Mouse (Mus musculus): ENCODE measurements around the gene Gm4884.
"Not testable (repeated sequence)": the region's sequence is repeated elsewhere in the genome, so short reads cannot be mapped to it uniquely, and the experiment has no call there.

Gm4884 gene

DNA sequence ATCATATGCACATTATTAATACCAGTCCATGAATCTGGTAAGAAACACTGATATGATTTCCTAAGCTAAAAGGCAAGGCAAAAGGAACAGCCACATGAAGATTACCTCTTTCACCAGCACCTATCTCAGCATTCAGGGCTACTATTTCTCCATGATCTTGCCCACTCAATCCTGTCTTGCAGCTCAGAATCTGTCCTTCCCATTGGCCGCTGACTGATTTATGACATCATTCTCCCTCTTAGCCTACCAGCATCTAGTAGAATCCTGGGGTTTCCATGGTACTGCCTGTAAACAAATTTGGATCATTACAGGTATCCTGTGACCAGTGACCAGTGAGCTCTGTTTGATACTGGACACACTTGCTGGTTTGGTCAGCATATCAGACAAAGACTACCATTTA, at the start of gene Gm4884:
TSS of gene Gm4884 (plus strand) at position 301 of the 400 bp plus-strand sequence.
- not testable (repeated sequence) for DNase-seq (ENCODE audit: inconsistent age in 2 of 2, low spot score in 1 of 2)

- no peak for DNase-seq (ENCODE audit: inconsistent age in 2 of 2, low spot score in 1 of 2)
These were observed 45.3 kb upstream of the Gm4884 start, which contains the start of gene 4930433I11Rik for GRCm38 (mm10) chr7:40987243-40987642. 4930433I11Rik (plus strand) TSS chr7:40987543.

DNA sequence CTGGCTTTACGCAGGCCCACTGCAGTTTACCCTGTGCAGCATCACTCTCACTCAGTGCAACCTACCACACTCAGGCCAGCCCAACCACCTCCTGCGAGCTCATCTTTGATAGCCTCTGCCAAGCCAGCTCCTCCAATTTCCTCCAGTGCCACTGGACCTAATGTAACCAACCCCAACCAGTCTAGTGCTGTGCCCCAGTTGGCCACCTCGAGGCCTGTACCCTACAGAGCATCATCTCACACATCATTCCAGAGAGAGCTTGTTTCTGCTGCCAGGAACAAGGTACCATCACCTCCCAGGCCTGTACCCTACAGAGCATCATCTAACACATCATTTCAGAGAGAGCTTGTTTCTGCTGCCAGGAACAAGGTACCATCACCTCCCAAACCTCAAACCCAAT, 11.5 kb downstream of the Gm4884 start:
- not testable (repeated sequence) for DNase-seq (ENCODE audit: inconsistent age in 2 of 2, low spot score in 1 of 2)

Data from adrenal gland, adult (tissue).